Mouse (Mus musculus) liver, embryonic 14.5 days (tissue): ENCODE results near the gene Colec11. TPM values are rescaled to one million over a fixed set of nuclear protein-coding genes. Genes with fewer than 3 reads are reported as not detected.

Experiments used
- ATAC-seq: fragments of 200-750 bp; cut with Nextera tagmentation; 2 replicates; pipeline ENCODE4 v1.8.0; 2017; ENCODE audit warnings: moderate number of reproducible peaks, mild to moderate bottlenecking, moderate library complexity; ENCODE audit not compliant: insufficient read depth
- DNase-seq, 3 experiments: peaks; one replicate each; pipeline ENCODE4 v3.0.0-alpha.2; 2012 to 2013; ENCODE audit warnings: low read depth in 3 of 3, low spot score in 3 of 3
- H3K27ac ChIP-seq: fragments of 300-500 bp; sonication (generic); 2 replicates; pipeline ENCODE4 v1.5.1; 2014; ENCODE audit warnings: moderate library complexity, mild to moderate bottlenecking, control low read depth, inconsistent platforms
- H3K27me3 ChIP-seq: fragments of 300-500 bp; sonication (generic); 2 replicates; pipeline ENCODE4 v1.6.1; 2014; ENCODE audit warnings: mild to moderate bottlenecking, low read length, moderate library complexity; ENCODE audit not compliant: control insufficient read depth, insufficient read depth
- H3K36me3 ChIP-seq: fragments of 300-500 bp; sonication (generic); replicated peaks from 2 replicates; pipeline ENCODE4 v1.6.1; 2014; ENCODE audit warnings: low read depth; ENCODE audit not compliant: control insufficient read depth, insufficient read depth
- H3K4me1 ChIP-seq, 2 experiments: fragments of 200-500 bp in 1 of 2; fragments of 300-500 bp in 1 of 2; sonication (generic) in 1 of 2; replicated peaks; 2 replicates each; pipeline ENCODE4 v1.6.1; 2012 to 2014; ENCODE audit warnings: antibody characterized with exemption in 1 of 2, inconsistent platforms in 1 of 2, low read length in 1 of 2; ENCODE audit not compliant: control insufficient read depth in 2 of 2, insufficient read depth in 2 of 2
- H3K4me2 ChIP-seq: fragments of 300-500 bp; sonication (generic); 2 replicates; pipeline ENCODE4 v1.6.1; 2014; ENCODE audit warnings: low read depth, mild to moderate bottlenecking, control low read depth, moderate library complexity
- H3K4me3 ChIP-seq, 2 experiments: fragments of 200-500 bp in 1 of 2; fragments of 300-500 bp in 1 of 2; sonication (generic) in 1 of 2; 2 replicates each; pipeline ENCODE4 v1.5.1; 2012 to 2014; ENCODE audit warnings: low read depth in 2 of 2, low read length in 2 of 2, mild to moderate bottlenecking in 2 of 2, control low read depth in 1 of 2, inconsistent platforms in 1 of 2, moderate library complexity in 1 of 2; ENCODE audit not compliant: insufficient read depth in 1 of 2
- H3K9ac ChIP-seq: fragments of 300-500 bp; sonication (generic); replicated peaks from 2 replicates; pipeline ENCODE4 v1.6.1; 2014; ENCODE audit warnings: mild to moderate bottlenecking, control low read depth, moderate library complexity
- H3K9me3 ChIP-seq: fragments of 300-500 bp; sonication (generic); 2 replicates; pipeline ENCODE4 v1.6.1; 2016; ENCODE audit warnings: low read length, mixed read lengths; ENCODE audit not compliant: control insufficient read depth
- CTCF ChIP-seq: IDR thresholded peaks from 2 replicates; pipeline ENCODE4 v1.5.1; 2016; ENCODE audit warnings: antibody characterized with exemption, low read depth, control low read depth
- EP300 ChIP-seq: IDR thresholded peaks from 2 replicates; pipeline ENCODE4 v1.6.1; 2016; ENCODE audit warnings: antibody characterized with exemption, low read depth
- WGBS: fragments of 180-500 bp; shearing (Covaris S2); extraction: QIAGEN DNeasy Blood & Tissue Kit; methylation state at CpG from one replicate; pipeline ENCODE4 v1.1.7; 2014; ENCODE audit not compliant: insufficient replicate concordance; 5-methylcytosine and 5-hydroxymethylcytosine counted together
- polyA plus RNA-seq, 2 experiments: library from polyadenylated mRNA; depleted of rRNA in 1 of 2; stranded (reverse) in 1 of 2; unstranded in 1 of 2; fragments of >200 nt; fragmentation: Nextera tagmentation in 1 of 2; extraction: Ambion mirVana in 1 of 2; gene quantifications; 2 replicates each; pipeline versions ENCODE4 v1.2.1 to v1.2.3; 2012 to 2014

Colec11 gene
- polyA plus RNA-seq, 2 experiments, result 8.7 to 12.8 TPM

- H3K27ac ChIP-seq, result no peak overlapping the region
- 0 out of 2 replicates have a peak, but pooled peaks have one; percentile 9 for ATAC-seq
- no peaks in the 10 kb centered on the region for H3K9me3 ChIP-seq
- H3K4me2 ChIP-seq, result no peak overlapping the region
- H3K4me1 ChIP-seq, result peaks cover 4 to 15% of the 10 kb centered on the region in 2 experiments; a peak in 3 of 4 replicates
- no peak overlapping the region for H3K9ac ChIP-seq
- DNase-seq, result no peak
- no peak; the same call in 1 of the 2 replicates for TF ChIP-seq CTCF
- no peak for TF ChIP-seq EP300
- H3K36me3 ChIP-seq, result no peaks in the 10 kb centered on the region
- no peaks in the 10 kb centered on the region for H3K27me3 ChIP-seq
- 21% methylated on average over 7 of the region's 7 CpGs for WGBS
- no peak overlapping the region for H3K4me3 ChIP-seq
These were observed 1.6 kb downstream of the Colec11 start for GRCm38 (mm10) chr12:28621451-28622166.

GRCm38 (mm10) chr12:28617297-28617696 lies 5.9 kb downstream of the Colec11 start:
- WGBS, result 23% methylated on average over 4 of the region's 4 CpGs
- DNase-seq (no peak), ATAC-seq (no peak)
- no peak overlapping the region for H3K4me3 ChIP-seq
- no peak overlapping the region for H3K4me2 ChIP-seq
- H3K27me3 ChIP-seq, result no peaks in the 10 kb centered on the region
- peaks cover 4 to 11% of the 10 kb centered on the region in 2 experiments; a peak in 3 of 4 replicates for H3K4me1 ChIP-seq
- no peaks in the 10 kb centered on the region for H3K36me3 ChIP-seq
- H3K9ac ChIP-seq, result no peak overlapping the region
- H3K27ac ChIP-seq, result no peak overlapping the region
- TF ChIP-seq EP300 (no peak), CTCF (no peak)
- no peaks in the 10 kb centered on the region for H3K9me3 ChIP-seq

- Histone ChIP-seq H3K4me2 (no peak overlapping the region), H3K9ac (no peak overlapping the region), H3K4me3 (no peak overlapping the region), H3K36me3 (no peaks in the 10 kb centered on the region), H3K27me3 (no peaks in the 10 kb centered on the region), H3K27ac (no peak overlapping the region), H3K4me1 (no peaks in the 10 kb centered on the region), H3K9me3 (no peaks in the 10 kb centered on the region)
- 55% methylated on average over 7 of the region's 7 CpGs for WGBS
- ATAC-seq (no peak), DNase-seq (no peak)
- TF ChIP-seq CTCF (no peak), EP300 (no peak)
These were observed 8.8 kb downstream of the Colec11 start for GRCm38 (mm10) chr12:28614401-28614800.

GRCm38 (mm10) chr12:28612391-28612790 lies 10.8 kb downstream of the Colec11 start:
- Histone ChIP-seq H3K36me3 (no peaks in the 10 kb centered on the region), H3K9me3 (no peaks in the 10 kb centered on the region), H3K4me1 (no peaks in the 10 kb centered on the region), H3K4me3 (no peak overlapping the region), H3K9ac (no peak overlapping the region), H3K4me2 (no peak overlapping the region), H3K27me3 (no peaks in the 10 kb centered on the region), H3K27ac (no peak overlapping the region)
- no peak for ATAC-seq
- 65% methylated on average over 6 of the region's 6 CpGs for WGBS
- DNase-seq, result no peak
- TF ChIP-seq EP300 (no peak), CTCF (no peak)

GRCm38 (mm10) chr12:28607546-28608305 lies 15.5 kb downstream of the Colec11 start:
- Histone ChIP-seq H3K27me3 (no peaks in the 10 kb centered on the region), H3K4me3 (no peak overlapping the region), H3K9me3 (no peaks in the 10 kb centered on the region), H3K9ac (no peak overlapping the region), H3K4me1 (no peaks in the 10 kb centered on the region), H3K36me3 (no peaks in the 10 kb centered on the region), H3K27ac (no peak overlapping the region), H3K4me2 (no peak overlapping the region)
- no peak for DNase-seq
- WGBS, result 57% methylated on average over 17 of the region's 17 CpGs
- TF ChIP-seq CTCF (no peak), EP300 (no peak)
- no peak for ATAC-seq
